Mouse (Mus musculus) adrenal gland, postnatal 14 days (tissue): Measurements from ENCODE around the gene Gm21103. TPM values are rescaled to one million over a fixed set of nuclear protein-coding genes. Genes with fewer than 3 reads are reported as not detected.
"Not testable (repeated sequence)": the region's sequence is repeated elsewhere in the genome, so short reads cannot be mapped to it uniquely, and the experiment has no call there.

ENCODE experiments used
- DNase-seq: peaks from one replicate; pipeline ENCODE4 v3.0.0; 2021; ENCODE audit warnings: mixed read lengths
- long read RNA-seq, 2 experiments: library from polyadenylated mRNA; stranded (forward); transcript quantifications; one replicate each; pipeline ENCODE4 v2.0.0; 2021
- total RNA-seq: library from RNA; stranded (reverse); gene quantifications from 2 replicates; pipeline ENCODE4 v1.2.3, GENCODE M21; 2021

The Gm21103 gene
- not detected in 2 replicates for total RNA-seq
- long read RNA-seq, experiment 1 = 0 reads
- long read RNA-seq, experiment 2 = 0 reads

DNA sequence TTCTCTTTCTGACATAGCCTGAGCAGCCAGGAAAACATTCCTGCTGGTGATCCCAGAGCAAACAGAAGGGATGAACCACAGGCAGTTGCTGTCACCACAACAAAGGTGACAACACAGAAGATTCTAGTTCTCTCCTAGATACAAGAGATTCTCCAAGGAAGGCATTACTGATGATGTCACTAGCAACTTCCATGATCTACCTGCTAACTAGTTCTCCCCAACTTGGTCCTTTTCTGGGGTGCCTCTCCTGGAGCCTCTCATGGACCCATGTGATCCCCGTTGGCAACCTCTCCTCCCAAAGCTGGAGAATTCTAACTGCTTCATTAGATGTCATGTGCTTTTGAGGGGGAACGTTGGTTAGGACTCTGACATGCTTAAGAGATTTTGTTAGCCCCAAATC, at the start of gene Gm21103:
Gene Gm21103, minus strand, starts transcription at position 101 of the 400 bp plus-strand sequence.
- DNase-seq = not testable (repeated sequence)

DNA sequence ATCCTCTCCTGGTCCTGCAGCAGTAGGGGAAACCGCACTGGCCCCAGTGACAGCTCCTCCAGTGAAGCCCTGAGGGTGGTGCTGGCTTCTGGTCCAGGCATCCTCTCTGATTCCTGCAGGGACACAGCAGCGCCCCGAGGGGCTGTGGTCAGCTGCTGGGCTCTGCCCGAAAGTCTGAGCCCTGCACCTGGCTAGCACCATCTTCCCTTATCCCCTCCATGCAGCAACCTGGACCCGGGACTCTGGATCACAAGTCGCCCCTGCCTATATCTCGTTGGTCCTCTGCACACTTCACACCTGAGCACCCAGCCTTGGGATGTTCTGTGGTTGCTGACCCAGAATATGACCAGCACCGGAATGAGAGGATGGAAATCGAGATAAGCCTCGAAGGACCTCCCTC, 38.9 kb upstream of the Gm21103 start, which contains the start of gene Gm3618:
Gene Gm3618, minus strand, starts transcription at position 101 of the 400 bp plus-strand sequence.
- DNase-seq = not testable (repeated sequence)

DNA sequence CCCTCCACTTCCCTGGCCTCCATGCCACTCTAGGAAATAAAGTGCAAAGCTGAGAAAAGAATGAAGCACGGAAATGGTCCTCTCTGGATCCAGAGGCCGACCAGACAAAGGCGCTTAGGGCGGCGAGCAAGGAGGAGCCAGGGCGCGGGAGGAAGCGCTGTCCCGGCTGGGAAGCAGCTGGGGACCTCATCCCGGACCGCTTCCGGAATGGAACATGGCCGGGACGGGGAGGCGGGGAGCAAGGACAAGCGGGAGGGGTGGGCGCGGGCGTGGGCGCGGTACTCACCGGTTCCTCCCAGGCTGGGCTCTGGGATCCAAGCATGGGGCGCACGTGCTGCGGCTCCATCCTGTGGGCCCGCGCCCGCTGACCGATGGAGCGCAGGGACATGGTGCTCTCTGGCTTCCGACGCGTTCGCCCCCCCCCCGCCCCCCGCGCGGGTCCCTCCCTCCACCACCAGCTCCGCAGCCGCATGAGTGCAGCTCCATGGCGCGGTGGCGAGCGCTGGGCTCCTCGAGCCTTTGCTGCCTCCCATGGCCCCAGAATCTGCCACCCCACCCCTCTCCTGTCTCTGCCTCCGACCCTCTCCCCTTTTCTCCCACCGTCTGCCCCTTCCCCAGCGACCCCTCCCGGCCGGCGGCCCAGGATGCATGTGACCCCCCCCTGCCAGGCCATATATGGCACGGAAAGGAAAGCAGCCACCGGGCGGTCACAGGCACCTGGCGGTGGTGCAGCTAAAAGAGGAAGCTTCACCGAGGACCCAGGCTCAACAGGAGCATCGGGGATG, 17.5 kb downstream of the Gm21103 start, which contains the start of gene Gm3411:
Gene Gm3411, minus strand, starts transcription at position 320 of the 785 bp plus-strand sequence.
- DNase-seq = peak; percentile 56

Other genes starting within 250 kb of the Gm21103 start
- gene Gm6337, start 246.6 kb downstream of the Gm21103 start, total RNA-seq = not detected in 2 replicates
- 0.45 and 1.4 TPM in 2 replicates for gene Gm8206, start 210.9 kb downstream of the Gm21103 start, total RNA-seq
- gene Gm3468, start 196.2 kb downstream of the Gm21103 start, total RNA-seq = 0.22 and 0.68 TPM in 2 replicates
- not detected in 2 replicates for gene Gm3476, start 179.0 kb downstream of the Gm21103 start, total RNA-seq
- gene Gm21560, start 85.6 kb downstream of the Gm21103 start, total RNA-seq = 0.30 and 0.79 TPM in 2 replicates
- 0.59 TPM in 1 of 2 replicates, not detected in the other for gene Gm3411, start 17.6 kb downstream of the Gm21103 start, total RNA-seq
- gene Gm3618, start 38.8 kb upstream of the Gm21103 start, total RNA-seq = not detected in 2 replicates
- gene Gm16440, start 85.5 kb upstream of the Gm21103 start, total RNA-seq = not detected in 2 replicates
- gene Gm3591, start 107.6 kb upstream of the Gm21103 start, total RNA-seq = 0.34 and 0.78 TPM in 2 replicates
- not detected in 2 replicates for gene Gm3594, start 139.8 kb upstream of the Gm21103 start, total RNA-seq
- gene Gm8356, start 232.4 kb upstream of the Gm21103 start, total RNA-seq = not detected in 2 replicates